Mouse (Mus musculus): ENCODE results near the gene Zfp667.
A peak's percentile ranks its signal among the peaks of the same experiment; 100 is the strongest.
"Not testable (repeated sequence)": the region's sequence is repeated elsewhere in the genome, so short reads cannot be mapped to it uniquely, and the experiment has no call there.

The Zfp667 gene

DNA sequence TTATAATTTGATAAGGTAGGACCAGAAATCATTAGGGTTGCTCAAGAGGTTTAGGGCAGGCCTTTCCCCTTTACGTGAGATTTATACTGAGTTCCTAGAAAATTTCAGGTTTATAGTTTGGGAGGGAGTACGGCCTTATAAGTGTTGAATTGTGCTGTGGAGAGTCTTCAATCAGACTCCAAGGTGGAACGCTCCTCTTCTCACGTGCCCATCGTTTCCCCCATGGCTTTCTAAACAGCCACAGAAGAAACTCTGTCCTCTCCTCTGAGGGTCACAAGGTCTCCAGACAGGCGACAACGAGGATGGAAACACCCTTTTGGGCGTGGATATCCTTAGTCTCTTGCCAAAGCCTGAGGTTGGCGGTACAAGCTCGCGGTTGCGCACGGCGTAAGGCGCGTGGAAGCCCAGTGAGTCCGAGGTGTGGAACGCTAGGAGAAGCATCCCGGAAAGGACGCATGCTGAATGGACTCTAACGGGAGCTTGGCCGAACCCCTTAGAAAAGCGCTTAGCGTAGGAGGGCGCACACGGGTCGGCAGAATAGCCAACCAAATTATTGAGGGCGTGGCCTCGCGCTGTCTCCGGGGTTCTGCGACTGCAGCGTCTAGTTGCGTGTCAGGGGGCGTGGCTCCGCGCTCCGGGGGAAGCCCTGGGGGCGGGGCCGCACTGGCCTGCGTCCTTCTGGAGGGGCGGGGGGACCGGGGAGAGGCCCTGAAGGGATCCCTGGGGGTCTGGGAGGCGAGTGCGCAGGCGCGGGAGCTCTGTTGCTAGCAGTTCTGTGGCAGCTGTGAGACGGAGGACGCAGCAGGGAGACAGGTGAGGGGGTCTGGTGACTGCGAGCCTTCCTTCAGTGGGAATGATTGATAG, at the start of gene Zfp667:
Zfp667 (plus strand) TSS at position 738 of the 864 bp plus-strand sequence.
- peak; percentile 99 for DNase-seq (ENCODE audit: low spot score)

DNA sequence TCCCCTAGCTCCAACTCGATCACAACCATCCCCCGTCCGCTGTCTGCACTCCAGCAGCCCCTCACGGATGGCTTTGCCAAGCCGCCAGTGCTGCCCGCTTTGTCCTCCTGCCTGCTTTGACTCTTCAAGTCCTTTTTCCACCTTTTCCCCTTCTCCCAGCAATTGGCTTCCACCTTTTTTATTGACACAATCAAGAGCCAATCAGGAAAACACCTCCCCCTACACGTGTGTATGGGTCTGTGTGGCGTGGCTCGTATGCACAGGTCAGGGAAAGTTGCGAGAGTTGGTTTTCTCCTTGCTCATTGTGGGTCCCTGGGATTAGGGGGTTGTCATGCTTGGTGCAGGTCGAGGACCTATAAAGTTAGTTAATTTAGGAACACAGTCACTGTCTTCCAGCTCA, 46.6 kb upstream of the Zfp667 start:
- DNase-seq (ENCODE audit: low spot score): no peak

DNA sequence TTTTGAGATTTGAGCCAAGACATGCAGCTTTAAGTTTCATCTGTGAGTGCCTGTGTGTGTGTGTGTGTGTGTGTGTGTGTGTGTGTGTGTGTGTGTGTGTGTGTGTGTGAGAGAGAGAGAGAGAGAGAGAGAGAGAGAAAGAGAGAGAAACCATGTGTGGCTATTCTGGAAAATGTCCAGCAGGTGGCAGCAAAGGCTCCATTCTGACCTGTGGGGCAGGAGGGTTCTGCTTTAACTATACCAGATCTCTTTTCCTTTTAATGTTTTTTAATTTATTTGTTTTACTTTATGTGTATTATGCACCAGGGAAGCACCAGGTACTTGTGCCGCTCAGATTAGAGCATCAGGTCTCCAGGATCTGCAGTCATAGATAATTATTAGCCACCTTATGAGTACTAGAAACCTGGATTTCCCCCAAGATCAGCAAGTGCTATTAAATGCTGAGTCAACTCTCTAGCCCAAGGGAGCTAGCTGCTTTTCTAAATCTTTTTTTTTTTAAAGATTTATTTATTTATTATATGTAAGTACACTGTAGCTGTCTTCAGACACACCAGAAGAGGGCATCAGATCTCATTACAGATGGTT, 45.4 kb upstream of the Zfp667 start:
- peak; percentile 77 for DNase-seq (ENCODE audit: low spot score)

DNA sequence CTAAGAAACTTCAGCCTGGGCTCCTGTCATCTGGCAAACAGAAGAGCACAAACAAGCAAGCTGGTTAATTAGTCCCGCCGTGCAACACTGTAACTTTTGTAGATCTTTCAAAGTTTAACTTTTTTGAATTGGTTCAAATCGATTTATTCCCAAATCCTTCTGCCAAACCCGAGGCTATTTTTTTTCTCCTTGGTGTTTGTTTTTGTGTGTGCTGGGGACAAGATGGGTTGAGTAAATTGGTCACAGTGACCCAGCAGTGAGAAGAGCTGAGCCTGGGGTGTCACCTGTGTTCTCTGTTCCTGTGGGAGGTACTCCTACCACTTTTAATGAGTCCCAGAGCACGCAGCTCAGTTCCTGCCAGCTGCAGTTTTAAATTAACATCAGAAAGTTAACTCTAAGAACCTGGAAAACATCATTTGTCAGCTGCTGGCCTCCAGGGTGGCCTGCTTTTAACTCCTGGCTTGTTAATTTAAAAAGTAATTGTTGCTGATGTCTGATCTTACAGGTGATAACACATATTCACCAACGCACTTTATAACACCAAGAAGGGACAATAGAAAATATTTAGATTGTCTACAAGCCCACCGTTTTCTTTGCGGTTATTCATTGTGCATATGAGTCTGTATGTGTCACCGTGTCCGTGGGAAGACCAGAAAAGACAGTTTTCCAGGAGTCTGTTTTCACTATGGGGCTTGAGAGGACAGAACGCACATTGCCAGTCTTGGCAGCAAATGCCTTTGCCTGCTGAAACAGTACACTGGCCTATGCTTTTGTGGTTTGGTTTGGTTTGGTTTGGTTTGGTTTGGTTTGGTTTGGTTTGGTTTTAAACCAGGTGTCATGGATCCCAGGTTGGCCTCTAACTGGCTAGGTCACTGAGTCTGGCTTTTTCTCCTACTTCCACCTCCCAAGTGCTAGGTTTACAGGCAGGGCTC, 41.8 kb upstream of the Zfp667 start:
- DNase-seq (ENCODE audit: low spot score): no peak

DNA sequence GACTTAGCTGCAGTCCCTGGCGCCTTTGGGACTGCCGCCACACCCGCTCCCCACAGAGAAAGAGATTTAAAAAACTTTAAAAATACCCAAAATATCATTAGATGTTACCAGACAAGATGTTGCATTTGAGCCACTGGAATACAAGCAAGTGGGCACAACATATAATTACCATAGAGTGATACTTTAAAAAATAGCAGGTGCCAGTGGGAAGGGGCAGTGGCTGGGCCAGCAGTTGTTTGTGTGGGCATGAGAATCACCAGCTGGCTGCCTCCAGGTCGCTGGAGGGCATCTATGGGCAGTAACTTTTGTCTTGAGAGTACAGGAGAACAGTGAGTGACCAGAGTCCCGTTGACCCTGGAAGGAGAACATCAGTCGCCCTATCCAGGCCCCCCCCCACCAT, 34.0 kb upstream of the Zfp667 start, which contains the start of gene Epp13:
Epp13 (plus strand) TSS at position 301 of the 400 bp plus-strand sequence.
- no peak for DNase-seq (ENCODE audit: low spot score)

DNA sequence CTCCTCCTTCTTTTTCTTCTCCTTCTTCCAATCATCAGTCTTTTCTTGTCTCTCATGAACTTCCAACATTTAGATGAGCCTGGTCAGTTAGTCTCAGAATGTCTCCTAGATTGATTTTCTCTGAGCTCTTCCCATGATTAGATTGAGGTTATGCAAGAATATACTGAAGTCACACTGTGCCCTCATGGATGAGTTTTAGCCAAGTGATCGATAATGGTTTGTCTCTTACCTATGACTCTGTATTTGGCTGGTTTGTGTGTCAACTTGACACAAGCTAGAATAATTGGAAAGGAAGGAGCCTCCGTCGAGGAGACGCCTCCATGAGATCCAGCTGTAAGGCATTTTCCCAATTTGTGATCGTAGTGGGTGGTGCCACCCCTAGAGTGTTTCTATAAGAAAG, 31.9 kb upstream of the Zfp667 start:
- no peak for DNase-seq (ENCODE audit: low spot score)

DNA sequence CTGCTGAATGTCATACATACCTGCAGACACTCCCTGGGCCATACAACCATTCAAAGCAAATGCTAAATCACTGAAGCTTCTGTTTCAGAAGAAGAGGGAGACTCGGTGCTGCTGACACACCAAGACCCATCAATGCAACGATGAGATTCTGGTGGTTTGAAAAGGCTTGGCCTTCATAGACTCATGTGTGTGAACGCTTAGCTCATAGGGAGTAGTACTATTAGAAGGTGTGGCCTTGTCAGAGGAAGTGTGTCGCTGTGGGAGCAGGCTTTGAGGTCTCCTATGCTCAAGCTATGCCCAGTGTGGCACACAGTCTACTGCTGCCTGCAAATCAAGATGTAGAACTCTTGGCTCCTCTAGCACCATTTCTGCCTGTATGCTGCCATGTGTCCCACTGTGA, 29.0 kb upstream of the Zfp667 start:
- DNase-seq (ENCODE audit: low spot score): no peak

DNA sequence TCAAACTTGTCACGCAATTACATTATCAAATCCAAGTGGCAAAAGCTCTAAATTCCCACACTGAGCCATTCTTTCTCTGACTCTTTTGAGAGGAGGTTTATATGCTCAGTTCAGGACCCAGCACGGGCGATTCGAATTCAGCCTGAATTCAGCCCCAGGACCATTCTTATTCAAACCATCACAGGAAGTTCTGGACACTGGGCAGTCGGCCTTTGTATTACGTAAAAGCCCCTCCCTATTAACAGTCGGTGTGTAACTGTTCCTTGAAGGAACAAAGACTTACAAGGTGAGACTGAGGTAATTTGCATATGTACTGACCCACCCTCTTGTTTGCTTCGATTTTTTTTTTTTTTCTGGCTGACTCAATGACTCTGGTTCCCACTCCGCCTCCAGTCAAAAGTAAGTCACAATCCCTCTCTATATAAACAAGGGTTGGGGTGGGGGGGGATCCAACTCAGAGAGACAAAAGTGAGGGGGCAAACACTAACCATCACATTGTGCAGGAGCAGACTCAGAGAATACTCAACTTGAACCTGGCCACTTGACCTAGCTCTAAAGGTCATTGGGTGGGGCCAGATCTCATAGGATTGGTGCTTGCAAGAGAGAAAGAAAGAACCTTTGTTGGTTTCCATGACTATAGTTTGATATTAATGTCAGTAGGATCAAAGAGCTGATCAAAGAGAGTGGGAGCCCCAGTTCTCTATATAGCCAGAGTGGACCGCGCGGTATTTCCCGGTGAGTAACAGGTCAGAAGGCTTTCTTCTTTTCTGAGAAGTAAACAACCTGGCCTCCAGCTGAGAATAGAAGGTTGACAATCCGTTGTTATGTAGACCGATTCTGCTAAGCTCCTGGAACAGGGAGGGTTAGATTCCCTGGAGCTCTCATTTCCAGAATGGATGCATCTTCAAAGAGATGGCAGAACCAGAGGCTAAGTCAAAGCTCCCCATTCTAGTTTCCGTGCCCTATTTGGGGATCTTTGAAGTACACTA, 27.9 kb upstream of the Zfp667 start:
- no peak for DNase-seq (ENCODE audit: low spot score)

DNA sequence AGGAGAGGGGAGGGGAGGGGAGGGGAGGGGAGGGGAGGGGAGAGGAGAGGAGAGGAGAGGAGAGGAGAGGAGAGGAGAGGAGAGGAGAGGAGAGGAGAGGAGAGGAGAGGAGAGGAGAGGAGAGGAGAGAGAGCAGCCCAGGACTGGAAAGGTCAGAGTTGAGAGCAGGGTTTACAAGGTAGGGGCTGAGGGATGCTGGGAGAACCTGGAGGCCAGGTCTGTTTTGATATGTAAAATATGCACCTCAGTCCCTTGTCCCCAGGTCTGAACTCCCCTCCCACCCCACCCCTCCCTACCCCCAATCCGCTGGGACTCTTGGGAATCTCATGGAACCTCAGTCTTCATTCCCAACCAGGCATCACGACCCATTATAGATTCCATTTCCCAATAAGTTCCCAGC, 26.4 kb upstream of the Zfp667 start:
- not testable (repeated sequence) for DNase-seq (ENCODE audit: low spot score)

DNA sequence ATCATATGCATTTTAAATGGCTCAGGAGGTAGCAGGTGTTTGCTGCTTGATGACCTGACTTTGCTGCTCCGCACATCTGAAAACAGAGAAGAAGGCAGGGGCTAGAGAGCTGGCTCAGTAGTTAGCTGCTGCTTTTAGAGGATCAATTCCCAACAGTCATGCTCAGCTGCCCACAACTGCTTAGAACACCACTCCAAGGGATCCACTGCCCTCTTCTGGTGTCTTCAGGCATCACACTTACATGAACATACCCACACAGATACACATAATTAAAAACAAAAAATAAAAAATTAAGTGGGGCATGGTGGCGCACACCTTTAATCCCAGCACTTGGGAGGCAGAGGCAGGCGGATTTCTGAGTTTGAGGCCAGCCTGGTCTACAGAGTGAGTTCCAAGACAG, 24.3 kb upstream of the Zfp667 start:
- DNase-seq (ENCODE audit: low spot score): no peak

DNA sequence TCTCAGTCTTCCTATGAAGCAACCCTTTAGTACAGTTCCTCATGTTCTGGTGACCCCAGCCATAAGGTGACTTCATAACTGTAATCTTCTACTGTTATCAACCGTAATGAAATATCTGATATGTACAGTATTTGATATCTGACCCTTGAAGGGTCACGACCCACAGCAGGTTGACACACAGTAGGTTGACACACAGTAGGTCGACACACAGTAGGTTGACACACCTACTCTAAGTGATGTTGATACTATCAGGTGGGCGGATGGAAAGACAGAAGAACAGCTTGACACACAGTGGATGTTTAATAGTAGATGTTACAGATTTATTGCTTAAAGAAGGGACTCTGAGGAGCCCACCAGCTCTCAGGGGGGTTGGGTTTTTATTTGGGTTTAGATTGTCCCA, 23.4 kb upstream of the Zfp667 start:
- DNase-seq (ENCODE audit: low spot score): no peak

DNA sequence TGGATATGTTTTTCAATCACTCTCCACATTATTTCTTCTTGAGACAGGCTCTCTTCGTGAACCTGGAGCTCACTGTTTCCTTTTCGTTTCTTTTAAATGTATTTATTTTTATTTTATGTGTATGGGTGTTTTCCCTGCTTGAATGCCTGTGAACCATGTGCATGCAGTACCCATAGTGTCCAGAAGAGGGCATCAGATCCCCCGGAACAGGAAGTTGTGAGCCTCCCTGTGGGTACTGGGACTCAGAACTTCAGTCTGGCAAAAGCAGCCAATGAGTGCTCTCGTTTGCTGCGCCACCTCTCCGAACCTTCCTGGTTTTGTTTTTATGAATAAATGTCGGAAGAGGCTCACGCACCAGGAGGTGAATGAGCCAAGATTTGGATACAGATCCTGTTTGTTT, 20.7 kb upstream of the Zfp667 start:
- DNase-seq (ENCODE audit: low spot score): peak; percentile 14

DNA sequence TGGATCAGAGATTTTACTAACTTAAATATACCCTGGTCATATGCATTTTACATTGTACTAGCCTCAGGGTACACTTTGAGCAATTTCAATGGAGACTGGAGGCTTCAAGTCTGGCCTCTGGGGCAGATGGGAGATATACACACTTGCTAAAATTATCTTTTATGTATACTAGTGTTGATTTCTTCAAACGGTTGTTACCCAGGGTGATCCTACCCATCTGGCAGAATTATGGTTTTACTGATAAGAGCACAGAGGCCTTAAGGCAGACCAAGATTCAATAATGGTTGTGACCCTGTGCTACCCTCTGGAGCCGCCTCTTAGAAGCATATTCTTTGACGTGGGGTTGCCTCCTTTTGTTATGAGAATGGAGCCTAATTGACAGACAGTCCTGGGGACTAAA, 8.5 kb upstream of the Zfp667 start:
- DNase-seq (ENCODE audit: low spot score): no peak

DNA sequence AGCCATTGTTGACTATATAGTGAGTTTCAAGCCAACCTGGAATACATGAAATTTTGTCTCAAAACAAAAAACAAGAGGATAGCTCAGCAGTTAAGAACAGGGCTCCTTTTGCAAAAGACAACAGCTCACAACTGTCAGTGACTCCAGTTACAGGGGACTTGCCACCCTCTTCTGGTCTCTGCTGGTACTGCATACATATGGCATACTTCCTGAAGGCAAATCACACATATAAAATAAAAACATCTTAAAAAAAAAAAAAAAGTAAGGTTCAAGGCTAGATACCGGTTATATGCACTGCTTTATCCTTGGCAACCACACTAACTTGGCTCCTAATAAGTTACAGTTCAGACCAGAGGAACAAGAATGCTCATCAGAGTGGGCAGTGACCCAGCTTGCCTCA, 3.6 kb upstream of the Zfp667 start:
- DNase-seq (ENCODE audit: low spot score): peak; percentile 87

DNA sequence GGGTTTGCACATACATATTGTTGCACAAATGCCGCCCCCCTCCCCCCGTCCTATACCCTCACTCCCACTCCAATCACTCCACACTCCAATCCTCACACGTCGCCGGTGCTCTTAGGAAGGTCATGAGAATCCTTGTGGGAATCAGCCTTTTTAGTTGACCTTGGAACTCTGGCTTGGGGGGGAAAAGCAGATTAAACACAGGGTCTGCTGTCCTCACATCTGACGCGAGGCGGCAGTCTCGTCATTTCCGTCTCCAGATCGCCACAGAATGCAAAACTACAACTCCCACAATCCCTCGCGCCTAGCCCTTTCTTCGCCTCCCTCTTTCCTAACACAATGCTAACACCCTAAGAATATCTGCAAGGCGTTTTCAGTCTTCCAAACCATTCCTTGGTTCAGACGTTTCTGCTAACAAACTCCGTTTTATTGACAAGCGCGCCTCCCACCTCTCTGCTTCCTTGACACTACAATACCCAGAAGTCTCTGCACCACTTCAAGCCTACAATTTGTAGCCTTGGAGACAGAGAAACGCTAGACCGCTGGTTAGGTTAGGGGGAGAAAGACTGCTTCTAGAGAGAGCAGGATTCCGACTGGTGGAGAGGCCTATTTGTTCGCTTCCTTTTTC, 2.8 kb upstream of the Zfp667 start:
- peak; percentile 91 for DNase-seq (ENCODE audit: low spot score)

DNA sequence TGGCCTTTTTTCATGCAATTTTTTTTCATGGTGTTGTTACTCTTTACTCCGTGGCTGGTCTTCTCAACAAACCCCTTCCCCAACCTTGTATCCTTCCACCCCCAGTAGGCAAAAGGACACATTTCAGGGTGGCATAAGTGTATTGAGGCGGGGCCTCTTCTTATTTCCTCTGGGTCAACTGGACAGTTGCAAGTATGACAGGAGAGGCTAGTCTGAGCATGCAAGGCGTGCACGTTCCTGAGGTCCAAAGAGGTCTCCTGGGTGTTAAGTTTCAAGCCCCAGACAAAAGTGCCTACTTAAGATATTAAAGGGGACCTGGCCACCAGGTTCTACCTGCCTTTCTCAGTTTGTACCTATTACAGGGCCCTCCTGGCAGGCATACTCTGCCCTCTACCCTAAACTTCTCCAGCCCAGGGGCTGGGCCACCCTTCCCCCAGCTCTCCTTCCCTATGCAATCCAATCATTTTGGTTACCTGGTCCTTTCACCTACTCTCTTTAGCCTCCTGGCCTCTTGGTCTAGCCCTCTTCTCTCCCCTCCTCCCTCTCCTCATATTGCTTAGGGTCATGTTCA, 1.9 kb upstream of the Zfp667 start:
- no peak for DNase-seq (ENCODE audit: low spot score)

DNA sequence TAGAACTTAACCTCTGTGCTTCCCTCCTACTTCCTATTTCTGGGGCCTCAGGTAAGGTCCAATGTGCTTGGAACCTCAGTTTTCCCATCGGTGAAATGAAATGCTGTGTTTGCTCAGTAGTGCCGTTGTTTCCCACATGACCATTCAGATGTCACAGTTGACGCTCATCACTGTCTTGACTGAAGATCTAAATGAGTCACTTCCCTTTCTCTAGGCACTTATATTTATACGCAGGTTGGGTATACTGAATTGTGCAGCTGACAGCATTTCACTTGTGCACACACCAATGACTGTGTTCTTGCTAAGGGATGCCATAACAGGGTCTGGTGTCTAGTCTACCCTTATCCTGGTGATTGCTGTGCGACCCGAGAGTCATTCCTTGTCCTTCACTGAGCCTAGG, 1.0 kb upstream of the Zfp667 start:
- no peak for DNase-seq (ENCODE audit: low spot score)

DNA sequence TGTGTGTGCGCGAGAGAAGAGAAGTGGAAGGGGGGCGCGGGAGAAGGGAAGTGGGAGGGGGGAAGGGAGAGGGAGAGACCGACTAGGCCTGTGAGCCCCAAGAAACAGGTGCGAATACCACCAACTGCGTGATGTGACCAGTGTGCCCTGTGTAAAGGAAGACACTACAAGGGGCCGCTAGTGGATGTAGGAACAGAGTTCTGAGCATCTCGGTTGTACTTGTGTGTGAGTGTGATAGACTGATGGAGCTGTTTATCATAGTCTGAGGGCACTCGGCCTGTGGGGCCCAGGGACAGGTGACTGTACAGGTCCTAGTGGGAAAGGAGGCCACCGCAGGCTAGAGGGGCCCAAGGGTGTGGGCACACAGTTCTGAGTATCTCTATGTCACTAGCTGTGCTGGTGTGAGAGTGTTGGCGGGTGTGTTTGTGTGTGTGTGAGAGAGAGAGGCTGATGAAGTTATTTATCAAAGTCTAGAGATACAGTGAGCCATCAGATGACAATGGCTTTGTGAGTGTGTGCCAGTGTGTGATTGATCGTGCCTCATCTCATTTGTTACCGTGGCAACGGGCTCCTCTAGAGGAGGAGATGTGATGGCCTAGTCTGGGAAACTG, 647 bp downstream of the Zfp667 start:
- peak; percentile 47 for DNase-seq (ENCODE audit: low spot score)

DNA sequence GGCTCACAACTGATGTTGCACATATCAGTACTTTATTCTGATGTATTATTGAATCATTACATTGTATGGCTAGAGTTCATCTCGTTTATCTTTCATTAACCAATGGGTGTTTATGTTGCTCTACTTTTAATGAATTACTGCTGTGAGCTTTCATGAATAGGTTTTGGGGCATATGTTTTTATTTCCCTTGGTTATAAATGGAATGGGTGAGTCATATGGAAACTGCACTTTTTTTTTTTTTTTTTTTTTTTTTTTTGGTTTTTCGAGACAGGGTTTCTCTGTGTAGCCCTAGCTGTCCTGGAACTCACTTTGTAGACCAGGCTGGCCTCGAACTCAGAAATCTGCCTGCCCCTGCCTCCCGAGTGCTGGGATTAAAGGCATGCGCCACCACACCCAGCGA, 4.7 kb downstream of the Zfp667 start:
- not testable (repeated sequence) for DNase-seq (ENCODE audit: low spot score)

DNA sequence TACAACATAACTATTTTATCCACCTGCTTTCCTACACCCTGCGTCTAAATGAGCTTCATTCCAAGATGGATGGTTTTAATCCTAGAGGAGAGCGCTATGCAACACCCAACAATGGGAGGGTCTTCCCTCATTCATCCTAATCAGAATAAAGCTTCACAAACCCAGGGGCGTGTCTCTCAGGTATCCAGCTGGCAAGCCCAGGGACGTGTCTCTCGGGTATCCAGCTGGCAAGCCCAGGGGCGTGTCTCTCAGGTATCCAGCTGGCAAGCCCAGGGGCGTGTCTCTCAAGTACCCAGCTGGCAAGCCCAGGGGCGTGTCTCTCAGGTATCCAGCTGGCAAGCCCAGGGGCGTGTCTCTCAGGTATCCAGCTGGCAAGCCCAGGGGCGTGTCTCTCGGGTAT, 14.4 kb downstream of the Zfp667 start:
- not testable (repeated sequence) for DNase-seq (ENCODE audit: low spot score)
